Comparison of ENCODE assay signal across 9 mouse cellular contexts in the genomic region with DNA sequence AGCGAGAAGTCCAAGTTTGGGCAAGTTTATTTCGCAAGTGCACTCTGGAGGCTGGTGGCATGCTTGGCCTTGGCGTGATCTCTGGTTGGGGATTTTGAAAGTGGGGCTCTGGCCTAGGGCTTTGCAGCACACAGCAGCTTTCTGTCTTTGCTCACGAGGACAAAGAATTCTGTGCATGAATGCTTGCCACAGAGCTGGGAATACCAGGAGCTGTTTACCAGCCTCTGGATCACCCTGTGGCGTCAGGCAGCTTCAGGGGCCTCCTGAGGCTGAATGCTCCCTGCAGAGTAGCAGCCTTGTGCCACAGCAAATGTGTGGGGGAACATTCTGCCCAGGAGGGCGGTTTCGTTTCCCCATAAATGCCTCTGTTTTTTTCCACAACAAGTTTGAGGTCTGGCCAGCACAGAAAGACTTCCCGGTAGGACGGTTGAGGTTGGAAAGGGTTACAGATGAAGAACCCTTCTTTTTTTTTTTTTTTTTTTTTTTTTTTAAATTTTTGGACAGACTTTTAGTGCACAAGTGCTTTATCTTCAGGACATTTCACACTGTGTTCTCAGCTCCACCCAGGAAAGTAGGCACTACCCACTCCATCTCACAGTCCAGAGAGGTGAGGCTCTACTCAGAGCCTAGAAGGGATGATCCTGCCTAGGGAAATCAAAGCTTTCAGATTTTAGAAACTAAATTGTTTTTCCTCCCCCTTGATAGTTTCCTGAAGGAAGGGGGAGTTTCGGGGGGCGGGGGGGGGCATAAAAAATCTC. TPM values are rescaled to one million over a fixed set of nuclear protein-coding genes. Genes with fewer than 3 reads are reported as not detected.
A peak's percentile ranks its signal among the peaks of the same experiment; 100 is the strongest.
DNase-seq lines count a peak whose midpoint lies in the region; ATAC-seq and TF ChIP-seq lines count a peak whose summit lies in the region.
"Had no signal": no experiment of that assay in that cellular context is flagged by ENCODE, and none has a peak within 500 bp of the region (broad histone marks: within the 10 kb centered on the region; RNA-seq: fewer than 3 reads in every experiment).

No protein-coding gene starts in this region.

- ATAC-seq in hindbrain, embryonic 14.5 days (ENCODE audit: low FRiP score), result no peak
- ATAC-seq in hindbrain, embryonic 11.5 days (ENCODE audit: low FRiP score), result no peak
- peak; percentile 60 for ATAC-seq in embryonic facial prominence, embryonic 15.5 days (ENCODE audit: insufficient number of reproducible peaks, low FRiP score, low TSS enrichment, low read depth)
- peak; percentile 52; the same call in 1 of the 2 replicates for ATAC-seq in limb, embryonic 13.5 days (ENCODE audit: low FRiP score, low read depth)
- ATAC-seq in midbrain, embryonic 13.5 days, result no peak

- no peak for TF ChIP-seq POLR2A in spleen, adult 2 months (IDR thresholded peaks at IDR 0.05; ENCODE audit: low read depth, low read length)

- no peak for TF ChIP-seq CTCF in spleen, adult 2 months (IDR thresholded peaks at IDR 0.05; ENCODE audit: extremely low read depth, insufficient read depth, insufficient read length, insufficient replicate concordance)

- in situ Hi-C loops in ES-E14 (cut with MboI; ENCODE audit: low sequenced_read_pairs in 2 of 2, unreplicated experiment in 2 of 2), result no loop called here

- DNase-seq in hindbrain, embryonic 14.5 days (ENCODE audit: low spot score), result no peak
- DNase-seq in hindbrain, embryonic 11.5 days (ENCODE audit: low spot score), result no peak
- DNase-seq in ES-E14 (ENCODE audit: low read depth, low spot score), result no peak
- DNase-seq in heart, postnatal 36 days, result peak; percentile 52 to 66
- peak; percentile 46 to 54 for DNase-seq in spleen, adult 2 months (ENCODE audit: low read depth in 1 of 2, low spot score in 2 of 2)

- peaks cover 7% of the 10 kb centered on the region for H3K4me1 ChIP-seq in hindbrain, embryonic 14.5 days (replicated peaks; ENCODE audit: control insufficient read depth, insufficient read depth, low read length)
- no peaks in the 10 kb centered on the region for H3K4me1 ChIP-seq in hindbrain, embryonic 11.5 days (replicated peaks; ENCODE audit: control insufficient read depth, insufficient read depth, low read length)
- peaks cover 0 to 4% of the 10 kb centered on the region in 2 experiments; a peak in 1 of 4 replicates for H3K4me1 ChIP-seq in ES-E14 (ENCODE audit: control insufficient read depth in 2 of 2, insufficient read depth in 2 of 2, low read length in 2 of 2, poor library complexity in 1 of 2)
- peaks cover 31% of the 10 kb centered on the region for H3K4me1 ChIP-seq in embryonic facial prominence, embryonic 15.5 days
- H3K4me1 ChIP-seq in limb, embryonic 13.5 days, result peaks cover 15% of the 10 kb centered on the region; the same call in 1 of the 2 replicates
- peaks cover 12% of the 10 kb centered on the region for H3K4me1 ChIP-seq in spleen, adult 2 months (ENCODE audit: control insufficient read depth, insufficient read depth, insufficient read length)
- peaks cover 11% of the 10 kb centered on the region for H3K4me1 ChIP-seq in midbrain, embryonic 13.5 days (replicated peaks)

- H3K9ac ChIP-seq in hindbrain, embryonic 14.5 days, result no peak overlapping the region
- H3K9ac ChIP-seq in hindbrain, embryonic 11.5 days (ENCODE audit: low read depth, low read length), result no peak overlapping the region
- H3K9ac ChIP-seq in ES-E14 (ENCODE audit: insufficient read depth, low read depth, low read length, poor library complexity, severe bottlenecking), result no peak overlapping the region; the same call in 1 of the 2 replicates
- no peak overlapping the region for H3K9ac ChIP-seq in embryonic facial prominence, embryonic 15.5 days
- H3K9ac ChIP-seq in limb, embryonic 13.5 days, result no peak overlapping the region; the same call in 1 of the 2 replicates
- H3K9ac ChIP-seq in midbrain, embryonic 13.5 days (replicated peaks), result no peak overlapping the region

- 52% methylated on average over 11 of the region's 11 CpGs for WGBS in hindbrain, embryonic 14.5 days
- 54% methylated on average over 11 of the region's 11 CpGs for WGBS in hindbrain, embryonic 11.5 days
- 36% methylated on average over 11 of the region's 11 CpGs for WGBS in embryonic facial prominence, embryonic 15.5 days
- 52% methylated on average over 11 of the region's 11 CpGs for WGBS in limb, embryonic 13.5 days
- 36% methylated on average over 11 of the region's 11 CpGs for WGBS in spleen, adult 2 months
- 53% methylated on average over 11 of the region's 11 CpGs for WGBS in midbrain, embryonic 13.5 days

- intact Hi-C loops in heart, postnatal 36 days (cut with DNase I), result loop anchor here (2.0 kb wide), 1 partner anchor 22 kb away; no protein-coding TSS in a partner anchor

- no peaks in the 10 kb centered on the region for H3K9me3 ChIP-seq in hindbrain, embryonic 14.5 days (ENCODE audit: control insufficient read depth, low read length)
- H3K9me3 ChIP-seq in hindbrain, embryonic 11.5 days (ENCODE audit: control insufficient read depth, low read length), result no peaks in the 10 kb centered on the region
- no peaks in the 10 kb centered on the region for H3K9me3 ChIP-seq in ES-E14 (ENCODE audit: control insufficient read depth, insufficient read depth, low read depth, low read length)
- no peaks in the 10 kb centered on the region for H3K9me3 ChIP-seq in embryonic facial prominence, embryonic 15.5 days (replicated peaks)
- H3K9me3 ChIP-seq in limb, embryonic 13.5 days, result no peaks in the 10 kb centered on the region
- H3K9me3 ChIP-seq in midbrain, embryonic 13.5 days, result no peaks in the 10 kb centered on the region
- H3K9me3 ChIP-seq: G1E had no signal

- H3K4me3 ChIP-seq in hindbrain, embryonic 14.5 days (replicated peaks; ENCODE audit: low read length), result no peak overlapping the region
- H3K4me3 ChIP-seq in hindbrain, embryonic 11.5 days (ENCODE audit: low read depth, low read length), result no peak overlapping the region
- H3K4me3 ChIP-seq in ES-E14 (ENCODE audit: insufficient read depth in 1 of 2, low read depth in 1 of 2, low read length in 2 of 2, poor library complexity in 1 of 2, severe bottlenecking in 1 of 2), result no peak overlapping the region
- no peak overlapping the region for H3K4me3 ChIP-seq in embryonic facial prominence, embryonic 15.5 days (replicated peaks)
- no peak overlapping the region for H3K4me3 ChIP-seq in limb, embryonic 13.5 days
- no peak overlapping the region for H3K4me3 ChIP-seq in spleen, adult 2 months (ENCODE audit: extremely low read depth, insufficient read depth, insufficient read length)
- no peak overlapping the region for H3K4me3 ChIP-seq in midbrain, embryonic 13.5 days (replicated peaks)

- no peaks in the 10 kb centered on the region for H3K27me3 ChIP-seq in hindbrain, embryonic 14.5 days (ENCODE audit: control insufficient read depth, insufficient read depth, low read length)
- H3K27me3 ChIP-seq in hindbrain, embryonic 11.5 days (ENCODE audit: control insufficient read depth, insufficient read depth, low read length), result no peaks in the 10 kb centered on the region
- H3K27me3 ChIP-seq in embryonic facial prominence, embryonic 15.5 days, result no peaks in the 10 kb centered on the region
- H3K27me3 ChIP-seq in limb, embryonic 13.5 days, result no peaks in the 10 kb centered on the region
- no peaks in the 10 kb centered on the region for H3K27me3 ChIP-seq in spleen, adult 2 months (ENCODE audit: control insufficient read depth, insufficient read depth, low read length)
- H3K27me3 ChIP-seq in midbrain, embryonic 13.5 days, result no peaks in the 10 kb centered on the region

- no peaks in the 10 kb centered on the region for H3K36me3 ChIP-seq in hindbrain, embryonic 14.5 days (replicated peaks; ENCODE audit: control insufficient read depth, insufficient read depth)
- H3K36me3 ChIP-seq in hindbrain, embryonic 11.5 days (ENCODE audit: control insufficient read depth, insufficient read depth, low read length), result no peaks in the 10 kb centered on the region
- no peaks in the 10 kb centered on the region for H3K36me3 ChIP-seq in ES-E14 (ENCODE audit: control insufficient read depth, insufficient read depth, low read length, poor library complexity, severe bottlenecking)
- peaks cover 26% of the 10 kb centered on the region for H3K36me3 ChIP-seq in embryonic facial prominence, embryonic 15.5 days
- peaks cover 27% of the 10 kb centered on the region for H3K36me3 ChIP-seq in limb, embryonic 13.5 days
- H3K36me3 ChIP-seq in spleen, adult 2 months (ENCODE audit: control insufficient read depth, insufficient read depth, low read length), result no peaks in the 10 kb centered on the region
- H3K36me3 ChIP-seq in midbrain, embryonic 13.5 days, result no peaks in the 10 kb centered on the region
- H3K36me3 ChIP-seq: G1E had no signal

- no peak overlapping the region for H3K4me2 ChIP-seq in hindbrain, embryonic 14.5 days (replicated peaks)
- no peak overlapping the region for H3K4me2 ChIP-seq in hindbrain, embryonic 11.5 days (replicated peaks; ENCODE audit: low read depth, low read length)
- H3K4me2 ChIP-seq in embryonic facial prominence, embryonic 15.5 days (replicated peaks), result no peak overlapping the region
- H3K4me2 ChIP-seq in limb, embryonic 13.5 days (replicated peaks), result no peak overlapping the region
- no peak overlapping the region for H3K4me2 ChIP-seq in midbrain, embryonic 13.5 days (replicated peaks)

- H3K27ac ChIP-seq in hindbrain, embryonic 14.5 days, result peak overlapping the region; percentile 43; the same call in 1 of the 2 replicates
- no peak overlapping the region for H3K27ac ChIP-seq in hindbrain, embryonic 11.5 days (ENCODE audit: low read depth, low read length)
- H3K27ac ChIP-seq in ES-E14 (ENCODE audit: insufficient read depth, low read depth, low read length, poor library complexity, severe bottlenecking), result no peak overlapping the region; the same call in 1 of the 2 replicates
- H3K27ac ChIP-seq in embryonic facial prominence, embryonic 15.5 days (replicated peaks), result peak overlapping the region; percentile 80
- H3K27ac ChIP-seq in limb, embryonic 13.5 days, result peak overlapping the region; percentile 48
- peak overlapping the region; percentile 58 for H3K27ac ChIP-seq in spleen, adult 2 months (ENCODE audit: insufficient read depth, low read length)
- no peak overlapping the region for H3K27ac ChIP-seq in midbrain, embryonic 13.5 days

RNA-seq across cellular contexts. Expression of a gene that starts 34.1 kb away (rescaled TPM):
- polyA plus RNA-seq in hindbrain, embryonic 14.5 days (2014; fragmentation: Nextera tagmentation; extraction: Ambion mirVana), result 4.5 and 4.9 TPM in 2 replicates
- 6.0 and 14.1 TPM in 2 replicates for polyA plus RNA-seq in hindbrain, embryonic 11.5 days (2014; fragmentation: Nextera tagmentation; extraction: Ambion mirVana)
- total RNA-seq in ES-E14 (2012; rRNA removed), result 102 and 155 TPM in 2 replicates
- 71.9 and 92.4 TPM in 2 replicates for polyA plus RNA-seq in embryonic facial prominence, embryonic 15.5 days (2015; fragmentation: Nextera tagmentation; extraction: Ambion mirVana)
- 100 to 1,000 TPM; 362 to 377 TPM for total RNA-seq in heart, postnatal 36 days (2021)
- 35.2 and 35.6 TPM in 2 replicates for polyA plus RNA-seq in limb, embryonic 13.5 days (2015; fragmentation: Nextera tagmentation; extraction: Ambion mirVana)
- 6.9 and 8.0 TPM in 2 replicates for polyA plus RNA-seq in spleen, adult 2 months (2012; rRNA removed)
- polyA plus RNA-seq in midbrain, embryonic 13.5 days (2015; fragmentation: Nextera tagmentation; extraction: Ambion mirVana), result 3.7 and 4.9 TPM in 2 replicates

RNA-seq across cellular contexts. Expression of a gene that starts 56.4 kb away (rescaled TPM):
- 308 and 316 TPM in 2 replicates for polyA plus RNA-seq in hindbrain, embryonic 14.5 days (2014; fragmentation: Nextera tagmentation; extraction: Ambion mirVana)
- 462 and 475 TPM in 2 replicates for polyA plus RNA-seq in hindbrain, embryonic 11.5 days (2014; fragmentation: Nextera tagmentation; extraction: Ambion mirVana)
- 1,417 and 1,811 TPM in 2 replicates for total RNA-seq in ES-E14 (2012; rRNA removed)
- 443 and 458 TPM in 2 replicates for polyA plus RNA-seq in embryonic facial prominence, embryonic 15.5 days (2015; fragmentation: Nextera tagmentation; extraction: Ambion mirVana)
- total RNA-seq in heart, postnatal 36 days (2021), result 100 to 1,000 TPM; 246 to 250 TPM
- 508 and 512 TPM in 2 replicates for polyA plus RNA-seq in limb, embryonic 13.5 days (2015; fragmentation: Nextera tagmentation; extraction: Ambion mirVana)
- 206 and 242 TPM in 2 replicates for polyA plus RNA-seq in spleen, adult 2 months (2012; rRNA removed)
- polyA plus RNA-seq in midbrain, embryonic 13.5 days (2015; fragmentation: Nextera tagmentation; extraction: Ambion mirVana), result 334 and 335 TPM in 2 replicates

Comparison
In these comparisons a context has a peak if more than half of its experiments do, and no peak if none do; other contexts are left out.
1. H3K27ac ChIP-seq: peak in hindbrain, embryonic 14.5 days (single experiment), embryonic facial prominence, embryonic 15.5 days (single experiment), limb, embryonic 13.5 days (single experiment) and spleen, adult 2 months (single experiment); none in hindbrain, embryonic 11.5 days (single experiment), ES-E14 (single experiment) and midbrain, embryonic 13.5 days (single experiment).
2. ATAC-seq: peak in embryonic facial prominence, embryonic 15.5 days (single experiment) and limb, embryonic 13.5 days (single experiment); none in hindbrain, embryonic 14.5 days (single experiment), hindbrain, embryonic 11.5 days (single experiment) and midbrain, embryonic 13.5 days (single experiment).
3. DNase-seq: peak in heart, postnatal 36 days (2 of 2) and spleen, adult 2 months (2 of 2); none in hindbrain, embryonic 14.5 days (single experiment), hindbrain, embryonic 11.5 days (single experiment) and ES-E14 (single experiment).